18 mouse cellular contexts compared by ENCODE assay signal in the genomic region with DNA sequence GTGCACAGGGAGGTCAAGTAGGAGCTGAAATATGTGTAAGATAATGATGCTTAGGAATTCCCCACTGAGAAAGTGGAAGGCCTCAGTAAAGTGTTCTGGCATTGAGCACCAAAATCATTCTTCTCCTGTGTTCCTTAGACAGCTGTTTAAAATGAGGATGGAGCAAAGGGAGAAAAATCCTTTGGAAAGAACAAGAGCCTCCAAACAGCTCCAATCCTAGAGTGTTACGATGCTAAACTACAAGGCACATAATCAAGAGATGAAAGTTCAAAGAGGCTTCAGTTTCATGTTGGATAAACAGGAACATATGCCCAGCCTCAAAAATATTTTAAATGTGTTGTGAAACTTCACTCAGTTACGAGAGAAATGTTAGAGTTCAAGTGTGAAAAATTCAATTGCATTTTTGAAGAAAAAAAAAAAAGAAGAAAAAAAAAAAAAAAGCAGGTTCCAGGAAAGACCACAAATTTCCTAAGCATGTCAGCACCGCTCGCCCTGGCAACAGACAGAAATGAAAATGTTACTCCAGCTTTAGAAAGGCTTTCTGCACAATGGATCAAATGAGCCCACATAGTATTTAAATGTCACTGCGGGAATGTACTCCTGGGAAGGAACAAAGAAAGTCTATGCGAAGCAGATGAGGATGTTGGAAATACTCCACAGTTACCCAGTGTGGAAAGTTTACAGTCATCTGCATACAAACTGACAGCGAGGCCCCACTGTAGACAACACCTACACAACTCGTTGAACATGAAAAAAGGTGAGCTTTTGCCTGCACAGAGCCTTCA.
DNase-seq lines count a peak whose midpoint lies in the region; ATAC-seq and TF ChIP-seq lines count a peak whose summit lies in the region.
"Had no signal": no experiment of that assay in that cellular context is flagged by ENCODE, and none has a peak within 500 bp of the region (broad histone marks: within the 10 kb centered on the region; RNA-seq: fewer than 3 reads in every experiment).

No protein-coding gene starts in this region.

- WGBS in neural tube, embryonic 11.5 days: 66% methylated on average over 8 of the region's 8 CpGs
- 64% methylated on average over 8 of the region's 8 CpGs for WGBS in neural tube, embryonic 15.5 days
- 43% methylated on average over 8 of the region's 8 CpGs for WGBS in limb, embryonic 14.5 days
- 72% methylated on average over 8 of the region's 8 CpGs for WGBS in heart, embryonic 11.5 days (ENCODE audit: insufficient replicate concordance)

- TF ChIP-seq POLR2A in brain, embryonic 14.5 days (IDR thresholded peaks at IDR 0.05; ENCODE audit: borderline replicate concordance, extremely low read depth, insufficient read depth, insufficient read length, poor library complexity, severe bottlenecking): no peak
- no peak for TF ChIP-seq POLR2A in limb, embryonic 14.5 days (IDR thresholded peaks at IDR 0.05; ENCODE audit: borderline replicate concordance, extremely low read depth, insufficient read depth, insufficient read length)

- TF ChIP-seq CTCF in brain, embryonic 14.5 days (IDR thresholded peaks at IDR 0.05; ENCODE audit: borderline replicate concordance, extremely low read depth, insufficient read depth, insufficient read length): no peak

- peak; percentile 57 for ATAC-seq in frontal cortex, adult (ENCODE audit: low TSS enrichment)
- peak; percentile 20; the same call in 1 of the 2 replicates for ATAC-seq in neural tube, embryonic 11.5 days (ENCODE audit: insufficient read depth, low FRiP score, low TSS enrichment)
- ATAC-seq in neural tube, embryonic 15.5 days (ENCODE audit: low FRiP score): no peak
- peak; percentile 53 for ATAC-seq in limb, embryonic 14.5 days (ENCODE audit: low FRiP score, low read depth)
- ATAC-seq in heart, embryonic 11.5 days (replicated peaks; ENCODE audit: insufficient number of reproducible peaks, low FRiP score, low TSS enrichment): no peak

- no peaks in the 10 kb centered on the region for H3K9me3 ChIP-seq in neural tube, embryonic 11.5 days (ENCODE audit: control insufficient read depth, low read length)
- no peaks in the 10 kb centered on the region for H3K9me3 ChIP-seq in neural tube, embryonic 15.5 days (replicated peaks)
- H3K9me3 ChIP-seq in limb, embryonic 14.5 days (ENCODE audit: control insufficient read depth, low read length): no peaks in the 10 kb centered on the region
- H3K9me3 ChIP-seq in heart, embryonic 11.5 days (replicated peaks; ENCODE audit: control insufficient read depth, low read length): no peaks in the 10 kb centered on the region
- H3K9me3 ChIP-seq: limb, embryonic 15.5 days; neural tube, embryonic 12.5 days had no signal

- H3K27me3 ChIP-seq in neural tube, embryonic 11.5 days (ENCODE audit: control insufficient read depth, insufficient read depth, low read length): no peaks in the 10 kb centered on the region
- no peaks in the 10 kb centered on the region for H3K27me3 ChIP-seq in neural tube, embryonic 15.5 days (replicated peaks)
- no peaks in the 10 kb centered on the region for H3K27me3 ChIP-seq in limb, embryonic 14.5 days (ENCODE audit: control insufficient read depth, insufficient read depth, low read length)
- no peaks in the 10 kb centered on the region for H3K27me3 ChIP-seq in heart, embryonic 11.5 days (ENCODE audit: control insufficient read depth, insufficient read depth, low read length)
- H3K27me3 ChIP-seq: limb, embryonic 15.5 days; megakaryocyte, embryonic 14.5 days; neural tube, embryonic 12.5 days had no signal

- H3K4me2 ChIP-seq in neural tube, embryonic 11.5 days (ENCODE audit: low read depth): no peak overlapping the region
- no peak overlapping the region for H3K4me2 ChIP-seq in neural tube, embryonic 15.5 days
- no peak overlapping the region for H3K4me2 ChIP-seq in limb, embryonic 14.5 days (replicated peaks; ENCODE audit: low read depth, low read length, severe bottlenecking)
- H3K4me2 ChIP-seq in heart, embryonic 11.5 days: no peak overlapping the region
- H3K4me2 ChIP-seq: limb, embryonic 15.5 days; neural tube, embryonic 12.5 days had no signal

- no peaks in the 10 kb centered on the region for H3K4me1 ChIP-seq in neural tube, embryonic 11.5 days (ENCODE audit: control insufficient read depth, insufficient read depth, low read length)
- no peaks in the 10 kb centered on the region for H3K4me1 ChIP-seq in neural tube, embryonic 15.5 days
- H3K4me1 ChIP-seq in limb, embryonic 14.5 days (ENCODE audit: control insufficient read depth, insufficient read depth, low read length): peaks cover 4% of the 10 kb centered on the region; the same call in 1 of the 2 replicates
- no peaks in the 10 kb centered on the region for H3K4me1 ChIP-seq in heart, embryonic 11.5 days (ENCODE audit: control insufficient read depth, insufficient read depth, low read length)
- H3K4me1 ChIP-seq: megakaryocyte, embryonic 14.5 days; neural tube, embryonic 12.5 days had no signal

- H3K9ac ChIP-seq in neural tube, embryonic 11.5 days (ENCODE audit: low read length): no peak overlapping the region
- H3K9ac ChIP-seq in neural tube, embryonic 15.5 days (replicated peaks): no peak overlapping the region
- H3K9ac ChIP-seq in limb, embryonic 14.5 days (ENCODE audit: low read depth, low read length, severe bottlenecking): no peak overlapping the region
- no peak overlapping the region for H3K9ac ChIP-seq in heart, embryonic 11.5 days (ENCODE audit: low read depth, low read length)
- H3K9ac ChIP-seq: limb, embryonic 15.5 days; neural tube, embryonic 12.5 days had no signal

- DNase-seq in frontal cortex, postnatal 25 days (ENCODE audit: low spot score in 2 of 2): no peak
- no peak for DNase-seq in neural tube, embryonic 11.5 days (ENCODE audit: low spot score)
- peak; percentile 44 for DNase-seq in brain, embryonic 14.5 days (ENCODE audit: low read depth)
- DNase-seq in limb, embryonic 14.5 days (ENCODE audit: low spot score): peak; percentile 15
- DNase-seq: adrenal gland, postnatal 36 days; B cell, adult 2 months; cerebellum, adult 9-10 months; heart, adult 11 months; kidney, adult 9 months; kidney, postnatal 4 days; lung, postnatal 10 days; thymus, adult 18-20 months had no signal

- no peaks in the 10 kb centered on the region for H3K36me3 ChIP-seq in neural tube, embryonic 11.5 days (ENCODE audit: control insufficient read depth, insufficient read depth, low read length)
- no peaks in the 10 kb centered on the region for H3K36me3 ChIP-seq in neural tube, embryonic 15.5 days
- H3K36me3 ChIP-seq in limb, embryonic 14.5 days (ENCODE audit: control insufficient read depth, insufficient read depth, low read length): no peaks in the 10 kb centered on the region
- H3K36me3 ChIP-seq in heart, embryonic 11.5 days (ENCODE audit: control insufficient read depth, insufficient read depth, low read length): no peaks in the 10 kb centered on the region
- H3K36me3 ChIP-seq: limb, embryonic 15.5 days; neural tube, embryonic 12.5 days had no signal

- H3K27ac ChIP-seq in neural tube, embryonic 11.5 days (ENCODE audit: low read depth, low read length): no peak overlapping the region
- H3K27ac ChIP-seq in neural tube, embryonic 15.5 days (replicated peaks): no peak overlapping the region
- H3K27ac ChIP-seq in limb, embryonic 14.5 days (replicated peaks; ENCODE audit: low read depth, low read length): no peak overlapping the region
- no peak overlapping the region for H3K27ac ChIP-seq in heart, embryonic 11.5 days (ENCODE audit: low read depth, low read length)
- H3K27ac ChIP-seq: limb, embryonic 15.5 days; neural tube, embryonic 12.5 days had no signal

- H3K4me3 ChIP-seq in neural tube, embryonic 11.5 days (ENCODE audit: low read depth, low read length): no peak overlapping the region
- no peak overlapping the region for H3K4me3 ChIP-seq in neural tube, embryonic 15.5 days (replicated peaks)
- H3K4me3 ChIP-seq in limb, embryonic 14.5 days (replicated peaks; ENCODE audit: low read length): no peak overlapping the region
- no peak overlapping the region for H3K4me3 ChIP-seq in heart, embryonic 11.5 days (ENCODE audit: low read depth, low read length)
- H3K4me3 ChIP-seq: limb, embryonic 15.5 days; megakaryocyte, embryonic 14.5 days; neural tube, embryonic 12.5 days had no signal

Comparison
In these comparisons a context has a peak if more than half of its experiments do, and no peak if none do; other contexts are left out.
1. ATAC-seq: peak in frontal cortex, adult (single experiment), neural tube, embryonic 11.5 days (single experiment) and limb, embryonic 14.5 days (single experiment); none in neural tube, embryonic 15.5 days (single experiment) and heart, embryonic 11.5 days (single experiment).
2. DNase-seq: peak in brain, embryonic 14.5 days (single experiment) and limb, embryonic 14.5 days (single experiment); none in frontal cortex, postnatal 25 days (0 of 2) and neural tube, embryonic 11.5 days (single experiment).